Mouse (Mus musculus): ENCODE results near the gene Il2rg. TPM values are rescaled to one million over a fixed set of nuclear protein-coding genes. Genes with fewer than 3 reads are reported as not detected.

Gene Il2rg
- polyA plus RNA-seq, 1 experiment from 2014 or later: 4.4 TPM

GRCm38 (mm10) chrX:101299055-101299454 is 31.0 kb upstream of the Il2rg start, which contains the start of gene Nlgn3:
Gene Nlgn3, plus strand, starts transcription at chrX:101299168.
- Histone ChIP-seq H3K4me3 (ENCODE audit: low read depth, low read length) (peak within 1 kb of the TSS; percentile 37), H3K9me3 (ENCODE audit: control insufficient read depth, low read length) (no peaks in the 10 kb centered on the region), H3K36me3 (ENCODE audit: control insufficient read depth, insufficient read depth, low read length) (no peaks in the 10 kb centered on the region; the same call in 1 of the 2 replicates), H3K9ac (ENCODE audit: low read length) (peak within 1 kb of the TSS; percentile 52), H3K27ac (ENCODE audit: low read depth, low read length) (0 out of 2 replicates have a peak within 1 kb of the TSS, but pooled peaks have one; percentile 10), H3K27me3 (ENCODE audit: control insufficient read depth, insufficient read depth, low read length) (no peaks in the 10 kb centered on the region), H3K4me2 (ENCODE audit: low read depth) (peak within 1 kb of the TSS; percentile 46), H3K4me1 (ENCODE audit: control insufficient read depth, insufficient read depth, low read length) (no peaks in the 10 kb centered on the region)
- DNase-seq (ENCODE audit: low spot score) (peak; percentile 44), ATAC-seq (ENCODE audit: insufficient read depth, low FRiP score, low TSS enrichment) (peak; percentile 29; the same call in 1 of the 2 replicates)
- 10% methylated on average over 14 of the region's 24 CpGs for WGBS

GRCm38 (mm10) chrX:101290111-101290510 is 22.1 kb upstream of the Il2rg start:
- H3K36me3 ChIP-seq (ENCODE audit: control insufficient read depth, insufficient read depth, low read length): peaks cover 7% of the 10 kb centered on the region
- H3K9me3 ChIP-seq (ENCODE audit: control insufficient read depth, low read length): no peaks in the 10 kb centered on the region
- H3K9ac ChIP-seq (ENCODE audit: low read length): no peak overlapping the region
- no peaks in the 10 kb centered on the region for H3K27me3 ChIP-seq (ENCODE audit: control insufficient read depth, insufficient read depth, low read length)
- 87% methylated on average over 10 of the region's 10 CpGs for WGBS
- H3K4me3 ChIP-seq (ENCODE audit: low read depth, low read length): no peak overlapping the region
- H3K4me1 ChIP-seq (ENCODE audit: control insufficient read depth, insufficient read depth, low read length): no peaks in the 10 kb centered on the region
- DNase-seq (ENCODE audit: low spot score): no peak
- no peak overlapping the region for H3K27ac ChIP-seq (ENCODE audit: low read depth, low read length)
- H3K4me2 ChIP-seq (ENCODE audit: low read depth): no peak overlapping the region
- no peak for ATAC-seq (ENCODE audit: insufficient read depth, low FRiP score, low TSS enrichment)

DNA sequence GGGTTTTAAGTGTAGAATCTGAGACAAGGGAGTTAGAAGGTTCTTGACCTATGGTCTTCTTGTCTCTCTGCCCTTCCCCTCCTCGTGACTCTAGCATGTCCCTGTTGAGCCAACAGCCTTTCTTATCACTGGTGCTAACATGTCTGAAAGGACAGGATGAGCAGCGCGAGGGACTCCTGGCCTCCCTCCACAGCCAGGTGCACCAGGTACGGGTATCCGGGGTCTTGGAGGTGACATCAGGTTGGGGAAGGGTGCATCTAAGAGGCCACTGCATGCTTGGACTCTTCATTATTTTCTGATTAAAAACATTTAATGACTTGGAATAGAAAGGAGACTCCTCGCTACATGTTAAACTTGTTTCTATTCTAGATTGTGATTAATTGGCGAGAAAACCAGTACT is 21.0 kb upstream of the Il2rg start:
- peaks cover 7% of the 10 kb centered on the region for H3K36me3 ChIP-seq (ENCODE audit: control insufficient read depth, insufficient read depth, low read length)
- no peaks in the 10 kb centered on the region for H3K27me3 ChIP-seq (ENCODE audit: control insufficient read depth, insufficient read depth, low read length)
- no peaks in the 10 kb centered on the region for H3K4me1 ChIP-seq (ENCODE audit: control insufficient read depth, insufficient read depth, low read length)
- DNase-seq (ENCODE audit: low spot score): no peak
- H3K9ac ChIP-seq (ENCODE audit: low read length): no peak overlapping the region
- ATAC-seq (ENCODE audit: insufficient read depth, low FRiP score, low TSS enrichment): no peak
- H3K9me3 ChIP-seq (ENCODE audit: control insufficient read depth, low read length): no peaks in the 10 kb centered on the region
- H3K4me3 ChIP-seq (ENCODE audit: low read depth, low read length): no peak overlapping the region
- no peak overlapping the region for H3K4me2 ChIP-seq (ENCODE audit: low read depth)
- 85% methylated on average over 7 of the region's 7 CpGs for WGBS
- no peak overlapping the region for H3K27ac ChIP-seq (ENCODE audit: low read depth, low read length)

DNA sequence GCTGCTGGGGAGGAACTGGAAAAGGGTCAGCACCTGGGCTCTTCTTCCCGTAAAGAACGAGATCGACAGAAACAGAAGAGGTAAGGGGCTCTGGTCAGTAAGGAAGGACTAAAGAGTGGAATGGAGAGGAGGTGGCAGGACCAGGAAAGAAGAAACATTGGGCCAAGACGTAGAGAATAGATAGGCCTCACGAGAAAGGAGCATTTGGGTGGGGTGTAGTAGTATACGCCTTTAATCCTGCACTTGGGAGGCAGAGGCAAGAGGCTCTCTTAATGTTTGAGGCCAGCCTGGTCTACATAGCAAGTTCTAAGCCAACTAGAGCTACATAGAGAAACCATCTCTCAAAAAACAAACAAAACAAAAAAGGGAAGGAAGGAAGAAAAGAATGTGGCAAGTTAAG is 20.4 kb upstream of the Il2rg start:
- DNase-seq (ENCODE audit: low spot score) (no peak), ATAC-seq (ENCODE audit: insufficient read depth, low FRiP score, low TSS enrichment) (no peak)
- Histone ChIP-seq H3K4me3 (ENCODE audit: low read depth, low read length) (no peak overlapping the region), H3K36me3 (ENCODE audit: control insufficient read depth, insufficient read depth, low read length) (peaks cover 7% of the 10 kb centered on the region), H3K9me3 (ENCODE audit: control insufficient read depth, low read length) (no peaks in the 10 kb centered on the region), H3K27me3 (ENCODE audit: control insufficient read depth, insufficient read depth, low read length) (no peaks in the 10 kb centered on the region), H3K9ac (ENCODE audit: low read length) (no peak overlapping the region), H3K27ac (ENCODE audit: low read depth, low read length) (no peak overlapping the region), H3K4me1 (ENCODE audit: control insufficient read depth, insufficient read depth, low read length) (no peaks in the 10 kb centered on the region), H3K4me2 (ENCODE audit: low read depth) (no peak overlapping the region)
- WGBS: 88% methylated on average over 6 of the region's 6 CpGs

GRCm38 (mm10) chrX:101287543-101287942 is 19.5 kb upstream of the Il2rg start:
- Histone ChIP-seq H3K27me3 (ENCODE audit: control insufficient read depth, insufficient read depth, low read length) (no peaks in the 10 kb centered on the region), H3K9ac (ENCODE audit: low read length) (no peak overlapping the region), H3K4me2 (ENCODE audit: low read depth) (no peak overlapping the region), H3K27ac (ENCODE audit: low read depth, low read length) (no peak overlapping the region), H3K9me3 (ENCODE audit: control insufficient read depth, low read length) (no peaks in the 10 kb centered on the region), H3K4me3 (ENCODE audit: low read depth, low read length) (no peak overlapping the region), H3K36me3 (ENCODE audit: control insufficient read depth, insufficient read depth, low read length) (peaks cover 7% of the 10 kb centered on the region), H3K4me1 (ENCODE audit: control insufficient read depth, insufficient read depth, low read length) (no peaks in the 10 kb centered on the region)
- no peak for DNase-seq (ENCODE audit: low spot score)
- 92% methylated on average over 3 of the region's 3 CpGs for WGBS
- ATAC-seq (ENCODE audit: insufficient read depth, low FRiP score, low TSS enrichment): no peak

GRCm38 (mm10) chrX:101285953-101286670 is 18.1 kb upstream of the Il2rg start:
- 92% methylated on average over 14 of the region's 14 CpGs for WGBS
- Histone ChIP-seq H3K27me3 (ENCODE audit: control insufficient read depth, insufficient read depth, low read length) (no peaks in the 10 kb centered on the region), H3K9ac (ENCODE audit: low read length) (no peak overlapping the region), H3K4me2 (ENCODE audit: low read depth) (no peak overlapping the region), H3K9me3 (ENCODE audit: control insufficient read depth, low read length) (no peaks in the 10 kb centered on the region), H3K27ac (ENCODE audit: low read depth, low read length) (no peak overlapping the region), H3K4me1 (ENCODE audit: control insufficient read depth, insufficient read depth, low read length) (no peaks in the 10 kb centered on the region), H3K36me3 (ENCODE audit: control insufficient read depth, insufficient read depth, low read length) (peaks cover 4% of the 10 kb centered on the region), H3K4me3 (ENCODE audit: low read depth, low read length) (no peak overlapping the region)
- DNase-seq (ENCODE audit: low spot score): no peak
- ATAC-seq (ENCODE audit: insufficient read depth, low FRiP score, low TSS enrichment): no peak

DNA sequence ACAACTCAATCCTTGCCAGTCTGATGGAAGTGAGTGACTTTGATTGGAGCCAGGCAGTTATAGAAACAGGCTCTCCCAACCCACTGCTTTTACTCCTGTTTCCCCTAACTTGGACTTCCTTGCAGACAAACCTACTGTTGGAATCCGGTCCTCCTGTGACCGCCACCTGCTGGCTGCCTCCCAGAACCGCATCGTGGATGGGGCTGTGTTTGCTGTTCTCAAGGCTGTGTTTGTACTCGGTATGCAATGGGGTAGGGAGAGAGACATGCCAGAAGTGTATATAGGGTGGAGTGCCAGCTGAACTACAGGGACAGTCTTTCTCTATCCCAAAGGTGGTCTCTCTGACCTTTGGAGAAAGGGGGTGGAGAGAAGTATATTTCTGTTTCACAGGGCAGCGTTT is 17.5 kb upstream of the Il2rg start:
- DNase-seq (ENCODE audit: low spot score): peak; percentile 62
- Histone ChIP-seq H3K4me2 (ENCODE audit: low read depth) (no peak overlapping the region), H3K4me3 (ENCODE audit: low read depth, low read length) (no peak overlapping the region), H3K36me3 (ENCODE audit: control insufficient read depth, insufficient read depth, low read length) (peaks cover 4% of the 10 kb centered on the region), H3K27ac (ENCODE audit: low read depth, low read length) (no peak overlapping the region), H3K27me3 (ENCODE audit: control insufficient read depth, insufficient read depth, low read length) (no peaks in the 10 kb centered on the region), H3K4me1 (ENCODE audit: control insufficient read depth, insufficient read depth, low read length) (no peaks in the 10 kb centered on the region), H3K9me3 (ENCODE audit: control insufficient read depth, low read length) (no peaks in the 10 kb centered on the region), H3K9ac (ENCODE audit: low read length) (no peak overlapping the region)
- WGBS: 38% methylated on average over 6 of the region's 6 CpGs
- ATAC-seq (ENCODE audit: insufficient read depth, low FRiP score, low TSS enrichment): no peak

- Histone ChIP-seq H3K4me2 (ENCODE audit: low read depth) (no peak overlapping the region), H3K4me1 (ENCODE audit: control insufficient read depth, insufficient read depth, low read length) (no peaks in the 10 kb centered on the region), H3K9ac (ENCODE audit: low read length) (no peak overlapping the region), H3K27me3 (ENCODE audit: control insufficient read depth, insufficient read depth, low read length) (no peaks in the 10 kb centered on the region), H3K27ac (ENCODE audit: low read depth, low read length) (no peak overlapping the region), H3K9me3 (ENCODE audit: control insufficient read depth, low read length) (no peaks in the 10 kb centered on the region), H3K4me3 (ENCODE audit: low read depth, low read length) (no peak overlapping the region), H3K36me3 (ENCODE audit: control insufficient read depth, insufficient read depth, low read length) (peaks cover 4% of the 10 kb centered on the region)
- ATAC-seq (ENCODE audit: insufficient read depth, low FRiP score, low TSS enrichment) (no peak), DNase-seq (ENCODE audit: low spot score) (no peak)
- WGBS: 81% methylated on average over 6 of the region's 6 CpGs
These were observed 14.8 kb upstream of the Il2rg start for GRCm38 (mm10) chrX:101282813-101283212.
